Mouse (Mus musculus) liver, postnatal 0 days (tissue): Measurements from ENCODE around the gene Zfp871.

Experiments
- CTCF ChIP-seq: sonication (generic); IDR thresholded peaks from 2 replicates; pipeline ENCODE4 v1.5.1; 2016; ENCODE audit warnings: antibody characterized with exemption, low read depth
- EP300 ChIP-seq: IDR thresholded peaks from 2 replicates; pipeline ENCODE4 v1.6.1; 2016; ENCODE audit warnings: antibody characterized with exemption, low read depth, mild to moderate bottlenecking

DNA sequence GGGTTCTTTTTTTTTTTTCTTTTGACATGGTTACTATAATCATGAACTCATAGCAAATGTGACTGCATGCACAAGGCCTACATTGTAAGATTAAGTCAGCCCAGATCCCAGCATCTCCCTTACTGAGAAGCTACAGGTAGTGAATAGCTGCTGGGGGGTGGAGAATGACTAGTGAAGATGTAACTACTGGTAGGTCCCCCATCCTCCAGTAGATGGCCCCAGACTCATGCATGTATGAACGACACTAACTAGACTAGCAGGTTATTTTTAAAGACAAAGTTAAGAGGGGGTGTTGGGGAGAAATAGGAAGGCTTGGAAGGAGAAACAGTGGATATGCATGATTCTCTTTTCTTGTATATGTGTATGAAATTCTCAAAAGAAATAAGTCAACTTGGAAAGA, 16.9 kb downstream of the Zfp871 start:
- TF ChIP-seq CTCF (peak; percentile 52), EP300 (no peak)
